Comparison of ENCODE assay signal across 8 mouse cellular contexts in the genomic region with DNA sequence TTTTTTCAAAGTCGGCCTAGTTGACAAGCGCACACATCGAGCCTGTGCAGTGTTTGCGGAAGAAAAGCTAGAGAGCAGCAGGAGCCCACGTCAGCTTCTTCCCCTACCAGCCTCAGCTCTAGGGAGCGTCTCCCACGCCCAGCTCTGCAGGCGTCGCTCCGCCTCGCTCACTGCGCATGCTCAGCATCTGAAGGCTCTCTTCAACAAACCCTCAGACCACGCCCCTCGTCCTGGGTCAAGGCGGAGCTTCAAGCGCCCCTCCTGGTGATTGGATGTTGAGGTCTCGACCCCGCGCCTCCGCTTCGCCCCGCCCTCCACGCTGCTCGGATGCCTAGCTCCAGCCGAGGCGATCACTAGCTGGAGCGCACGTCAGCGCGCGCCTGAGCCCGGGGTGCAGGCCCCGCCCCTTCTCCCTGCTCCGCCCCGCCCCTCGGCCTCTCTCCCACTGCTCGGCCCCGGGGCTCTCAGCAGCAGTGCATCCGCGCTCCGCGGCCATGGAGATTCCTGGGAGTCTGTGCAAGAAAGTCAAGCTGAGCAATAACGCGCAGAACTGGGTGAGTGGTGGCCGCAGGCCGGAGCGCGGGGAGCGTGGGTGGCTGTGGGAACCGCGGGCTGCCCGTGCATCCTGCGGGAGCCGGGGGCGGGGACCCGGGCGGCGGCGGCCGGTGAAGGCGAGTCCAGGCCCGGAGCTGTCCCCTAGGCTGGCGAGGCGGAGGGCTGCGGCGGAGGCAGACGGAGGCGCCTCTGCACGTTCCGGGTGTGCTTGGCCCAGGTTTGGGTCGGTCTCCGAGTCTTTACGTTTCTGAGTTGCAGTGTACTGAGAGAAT. TPM values are rescaled to one million over a fixed set of nuclear protein-coding genes. Genes with fewer than 3 reads are reported as not detected.
DNase-seq lines count a peak whose midpoint lies in the region; ATAC-seq and TF ChIP-seq lines count a peak whose summit lies in the region.

Gene Papss1 (plus strand): TSS at position 339 of the 827 bp plus-strand sequence.

- TF ChIP-seq CTCF in bone marrow macrophage, adult 2 months (IDR thresholded peaks at IDR 0.05; ENCODE audit: low read depth, low read length) = no peak
- TF ChIP-seq CTCF in embryonic fibroblast, embryonic 13.5 days (IDR thresholded peaks at IDR 0.05; ENCODE audit: borderline replicate concordance, insufficient read depth, low read length) = no peak

- DNase-seq in A20 (ENCODE audit: low read depth, low spot score) = peak; percentile 100
- DNase-seq in heart, adult 9 months (ENCODE audit: low spot score in 2 of 2) = peak; percentile 100
- peak; percentile 100 for DNase-seq in monocyte, adult 2 months (ENCODE audit: low read depth in 1 of 2, low spot score in 2 of 2)
- DNase-seq in spleen, postnatal 36 days (ENCODE audit: low spot score in 2 of 2) = peak; percentile 100

- under 1% methylated on average over 72 of the region's 73 CpGs for WGBS in kidney, embryonic 14.5 days
- WGBS in limb, embryonic 15.5 days = under 1% methylated on average over 73 of the region's 73 CpGs

- H3K27ac ChIP-seq in bone marrow macrophage, adult 2 months (ENCODE audit: insufficient read depth, low read depth, low read length) = peak within 1 kb of the TSS; percentile 56
- H3K27ac ChIP-seq in embryonic fibroblast, embryonic 13.5 days (ENCODE audit: insufficient read depth, low read length) = peak within 1 kb of the TSS; percentile 56
- peak within 1 kb of the TSS; percentile 89 for H3K27ac ChIP-seq in kidney, embryonic 14.5 days (ENCODE audit: low read depth, low read length)
- H3K27ac ChIP-seq in limb, embryonic 15.5 days = peak within 1 kb of the TSS; percentile 98

- ATAC-seq in kidney, embryonic 14.5 days (ENCODE audit: low FRiP score, low TSS enrichment) = peak; percentile 99
- ATAC-seq in limb, embryonic 15.5 days (ENCODE audit: insufficient number of reproducible peaks, low FRiP score, low TSS enrichment, low read depth) = peak; percentile 100

- H3K4me1 ChIP-seq in bone marrow macrophage, adult 2 months (ENCODE audit: control insufficient read depth, insufficient read depth, low read length) = peaks cover 14% of the 10 kb centered on the region
- peaks cover 15% of the 10 kb centered on the region for H3K4me1 ChIP-seq in embryonic fibroblast, embryonic 13.5 days (ENCODE audit: control insufficient read depth, insufficient read depth, low read length)
- peaks cover 9% of the 10 kb centered on the region; the same call in 1 of the 2 replicates for H3K4me1 ChIP-seq in kidney, embryonic 14.5 days (ENCODE audit: control insufficient read depth, insufficient read depth, low read length)
- peaks cover 14% of the 10 kb centered on the region for H3K4me1 ChIP-seq in limb, embryonic 15.5 days

- peak within 1 kb of the TSS; percentile 84 for H3K9ac ChIP-seq in kidney, embryonic 14.5 days (ENCODE audit: low read depth, low read length)
- peak within 1 kb of the TSS; percentile 90 for H3K9ac ChIP-seq in limb, embryonic 15.5 days

- TF ChIP-seq POLR2A in bone marrow macrophage, adult 2 months (IDR thresholded peaks at IDR 0.05; ENCODE audit: borderline replicate concordance, low read depth, low read length) = no peak
- peak; percentile 98 for TF ChIP-seq POLR2A in embryonic fibroblast, embryonic 13.5 days (IDR thresholded peaks at IDR 0.05; ENCODE audit: low read depth, low read length)

- H3K4me3 ChIP-seq in bone marrow macrophage, adult 2 months (ENCODE audit: insufficient read depth, low read length) = peak within 1 kb of the TSS; percentile 89
- H3K4me3 ChIP-seq in embryonic fibroblast, embryonic 13.5 days (ENCODE audit: insufficient read depth, low read length) = peak within 1 kb of the TSS; percentile 99
- H3K4me3 ChIP-seq in kidney, embryonic 14.5 days (ENCODE audit: low read length) = peak within 1 kb of the TSS; percentile 87
- H3K4me3 ChIP-seq in limb, embryonic 15.5 days = peak within 1 kb of the TSS; percentile 91

- no peaks in the 10 kb centered on the region for H3K27me3 ChIP-seq in kidney, embryonic 14.5 days (ENCODE audit: control insufficient read depth, insufficient read depth, low read length)
- H3K27me3 ChIP-seq in limb, embryonic 15.5 days = no peaks in the 10 kb centered on the region

- no peaks in the 10 kb centered on the region for H3K9me3 ChIP-seq in kidney, embryonic 14.5 days (ENCODE audit: control insufficient read depth, low read length)
- no peaks in the 10 kb centered on the region for H3K9me3 ChIP-seq in limb, embryonic 15.5 days

- peak within 1 kb of the TSS; percentile 66 for H3K4me2 ChIP-seq in kidney, embryonic 14.5 days (replicated peaks; ENCODE audit: low read depth, low read length)
- peak within 1 kb of the TSS; percentile 54 for H3K4me2 ChIP-seq in limb, embryonic 15.5 days

- no peaks in the 10 kb centered on the region for H3K36me3 ChIP-seq in kidney, embryonic 14.5 days (ENCODE audit: control insufficient read depth, insufficient read depth, low read length)
- no peaks in the 10 kb centered on the region for H3K36me3 ChIP-seq in limb, embryonic 15.5 days

RNA-seq across cellular contexts. Expression of gene Papss1, which starts in this region (rescaled TPM):
- polyA plus RNA-seq in bone marrow macrophage, adult 2 months (2012; ENCODE audit: insufficient read depth, insufficient read length, missing spikeins) = 29.5 and 30.2 TPM in 2 replicates
- 35.8 and 44.8 TPM in 2 replicates for polyA plus RNA-seq in embryonic fibroblast, embryonic 13.5 days (2011; ENCODE audit: insufficient read length, low read depth, missing spikeins)
- 70.3 and 96.0 TPM in 2 replicates for polyA plus RNA-seq in kidney, embryonic 14.5 days (2014; fragmentation: Nextera tagmentation; extraction: Ambion mirVana)
- 128 and 132 TPM in 2 replicates for polyA plus RNA-seq in limb, embryonic 15.5 days (2015; fragmentation: Nextera tagmentation; extraction: Ambion mirVana)

Comparison
In these comparisons a context has a peak if more than half of its experiments do, and no peak if none do; other contexts are left out.
1. Peak in every context shown above with its lines: DNase-seq, ATAC-seq, H3K4me3 ChIP-seq and H3K27ac ChIP-seq.